Comparison of ENCODE assay signal across 9 mouse cellular contexts in genomic region chr10:68191691-68192380, GRCm38 (mm10).
DNase-seq lines count a peak whose midpoint lies in the region; ATAC-seq lines count a peak whose summit lies in the region.
"Had no signal": no experiment of that assay in that cellular context is flagged by ENCODE, and none has a peak within 500 bp of the region (broad histone marks: within the 10 kb centered on the region; RNA-seq: fewer than 3 reads in every experiment).

No protein-coding gene starts in this region.

- 38% methylated on average over 13 of the region's 13 CpGs for WGBS in intestine, embryonic 14.5 days
- WGBS in limb, embryonic 15.5 days = 11% methylated on average over 13 of the region's 13 CpGs

- no peak overlapping the region for H3K4me2 ChIP-seq in intestine, embryonic 14.5 days (ENCODE audit: low read length)
- peak overlapping the region; percentile 32 for H3K4me2 ChIP-seq in limb, embryonic 15.5 days

- peak; percentile 76 for ATAC-seq in granulocyte monocyte progenitor cell, adult 5-6 weeks (replicated peaks; ENCODE audit: poor library complexity, severe bottlenecking)
- no peak for ATAC-seq in intestine, embryonic 14.5 days (replicated peaks; ENCODE audit: low FRiP score, low TSS enrichment, low read depth)
- no peak for ATAC-seq in limb, embryonic 15.5 days (ENCODE audit: insufficient number of reproducible peaks, low FRiP score, low TSS enrichment, low read depth)

- H3K9ac ChIP-seq in intestine, embryonic 14.5 days (ENCODE audit: low read length) = no peak overlapping the region
- no peak overlapping the region for H3K9ac ChIP-seq in limb, embryonic 15.5 days

- H3K36me3 ChIP-seq in intestine, embryonic 14.5 days (ENCODE audit: control insufficient read depth, insufficient read depth, low read length) = 0 out of 2 replicates have a peak, but pooled peaks cover 6% of the 10 kb centered on the region
- H3K36me3 ChIP-seq in limb, embryonic 15.5 days = peaks cover 2% of the 10 kb centered on the region; the same call in 1 of the 2 replicates

- DNase-seq in adrenal gland, adult (ENCODE audit: inconsistent age in 2 of 2, low spot score in 1 of 2) = peak; percentile 58 to 87
- no peak for DNase-seq in adrenal gland, adult 8-10 months
- peak; percentile 31 to 42 for DNase-seq in B cell, adult 2 months
- peak; percentile 64 for DNase-seq in cerebellum, adult 9-11 months
- peak; percentile 56 for DNase-seq in intestine, embryonic 14.5 days (ENCODE audit: low spot score)
- peak; percentile 27 to 37 for DNase-seq in natural killer cell, adult 2 months (ENCODE audit: low spot score in 2 of 2)

- no peak overlapping the region for H3K27ac ChIP-seq in intestine, embryonic 14.5 days (ENCODE audit: low read depth)
- H3K27ac ChIP-seq in limb, embryonic 15.5 days = peak overlapping the region; percentile 48

- H3K4me1 ChIP-seq in intestine, embryonic 14.5 days (replicated peaks; ENCODE audit: control insufficient read depth, insufficient read depth, low read length) = peaks cover 12% of the 10 kb centered on the region
- peaks cover 27% of the 10 kb centered on the region for H3K4me1 ChIP-seq in limb, embryonic 15.5 days

- no peak overlapping the region for H3K4me3 ChIP-seq in intestine, embryonic 14.5 days (ENCODE audit: low read depth, low read length)
- H3K4me3 ChIP-seq in limb, embryonic 15.5 days = peak overlapping the region; percentile 17
- H3K4me3 ChIP-seq: erythroblast, embryonic 14.5 days had no signal

- H3K27me3 ChIP-seq in intestine, embryonic 14.5 days (replicated peaks; ENCODE audit: control insufficient read depth, insufficient read depth, low read length) = no peaks in the 10 kb centered on the region
- no peaks in the 10 kb centered on the region for H3K27me3 ChIP-seq in limb, embryonic 15.5 days

- no peaks in the 10 kb centered on the region for H3K9me3 ChIP-seq in intestine, embryonic 14.5 days (ENCODE audit: control insufficient read depth, low read length)
- no peaks in the 10 kb centered on the region for H3K9me3 ChIP-seq in limb, embryonic 15.5 days
